Mouse (Mus musculus) testis, adult 2 months (tissue): ENCODE results near the gene Nkx2-5.

Experiments used
- CTCF ChIP-seq: fragments of 200-500 bp; IDR thresholded peaks from 2 replicates; pipeline ENCODE4 v1.5.1; 2012; ENCODE audit warnings: low read depth, mild to moderate bottlenecking, inconsistent platforms, low read length, moderate library complexity; ENCODE audit not compliant: control insufficient read depth, insufficient read depth, insufficient replicate concordance
- POLR2A ChIP-seq: fragments of 200-500 bp; IDR thresholded peaks from 2 replicates; pipeline ENCODE4 v1.6.1; 2012; ENCODE audit warnings: low read depth, mild to moderate bottlenecking, inconsistent platforms, low read length, moderate library complexity; ENCODE audit not compliant: control insufficient read depth

- TF ChIP-seq CTCF (no peak), POLR2A (no peak)
Measured at GRCm38 (mm10) chr17:26793068-26793765, 51.6 kb downstream of the Nkx2-5 start.
